Mouse (Mus musculus): ENCODE results near the gene Adarb2.

Adarb2 gene

DNA sequence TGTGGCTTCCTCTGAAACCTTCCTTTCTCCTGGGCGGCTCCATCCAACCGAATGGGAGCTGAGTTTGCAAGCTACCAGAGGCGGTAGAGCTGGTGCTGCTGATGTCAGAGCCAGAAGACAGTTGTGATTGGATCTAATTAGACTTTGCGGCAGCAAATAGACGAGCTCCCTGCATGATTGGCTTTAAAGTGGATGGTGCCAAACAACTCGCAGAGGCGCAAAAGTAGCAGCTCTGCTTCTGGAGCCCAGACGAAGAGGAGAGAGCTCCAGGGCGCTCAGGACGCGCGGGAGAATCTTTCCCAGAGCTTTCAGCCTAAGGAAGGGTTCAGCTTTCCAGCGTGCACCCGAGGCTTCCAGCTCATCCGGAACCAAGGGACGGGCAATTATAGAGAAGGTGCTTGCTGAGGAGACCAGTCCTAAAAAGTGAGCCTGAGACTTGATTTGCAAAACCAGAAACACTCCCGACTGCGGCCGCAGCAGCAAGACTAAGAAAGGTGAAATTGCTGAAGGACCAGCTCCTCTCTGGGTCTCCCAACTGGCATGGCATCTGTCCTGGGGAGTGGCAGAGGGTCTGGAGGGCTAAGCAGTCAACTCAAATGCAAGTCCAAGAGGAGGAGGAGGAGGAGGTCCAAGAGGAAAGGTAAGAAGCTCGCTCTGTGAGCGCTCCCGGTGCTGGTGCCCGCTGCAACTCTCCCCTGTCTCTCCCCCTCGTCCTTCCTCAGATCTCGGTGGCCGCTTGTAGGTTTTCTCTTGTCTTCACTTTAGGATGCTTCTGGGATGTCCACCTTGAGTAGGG is at the start of gene Adarb2:
Adarb2 (plus strand) TSS at position 186 of the 796 bp plus-strand sequence.
- no peak for DNase-seq (ENCODE audit: low spot score)

GRCm38 (mm10) chr13:8173800-8174199 is 28.9 kb upstream of the Adarb2 start:
- no peak for DNase-seq (ENCODE audit: low spot score)

GRCm38 (mm10) chr13:8191977-8192376 is 10.7 kb upstream of the Adarb2 start:
- no peak for DNase-seq (ENCODE audit: low spot score)

DNA sequence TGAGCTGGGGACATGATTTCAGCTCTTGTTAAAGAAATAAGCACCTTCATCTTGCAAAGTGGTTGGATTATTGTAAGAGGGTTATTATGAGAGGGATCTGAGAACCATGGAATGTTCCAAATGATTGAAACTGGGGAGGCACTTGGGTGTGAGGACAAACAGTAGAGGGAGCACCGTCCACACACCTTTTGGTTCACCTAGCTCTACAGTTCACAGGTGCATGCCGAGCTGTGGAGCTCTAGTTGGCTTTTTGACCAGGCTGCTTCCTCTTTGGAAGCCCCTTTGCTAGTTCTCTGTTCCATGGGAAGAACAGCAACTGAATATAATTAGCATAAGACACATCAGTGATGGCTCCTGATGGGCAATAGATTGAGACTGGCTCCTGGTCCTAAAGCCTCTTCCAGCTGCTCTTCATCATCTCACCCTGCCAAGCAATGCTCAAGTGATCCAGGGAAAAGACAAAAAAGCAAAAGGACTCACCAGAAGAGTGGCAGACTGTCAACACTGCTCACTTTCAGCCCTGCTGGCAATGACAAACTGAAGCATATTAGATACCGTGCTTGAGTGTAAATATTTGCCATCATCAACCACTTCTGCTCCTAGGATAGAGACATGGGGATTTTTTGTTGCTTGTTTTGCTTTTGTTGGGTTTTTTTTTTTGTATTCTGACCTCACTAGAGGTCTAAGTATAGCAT is 3.3 kb upstream of the Adarb2 start:
- DNase-seq (ENCODE audit: low spot score): no peak

- DNase-seq (ENCODE audit: low spot score): no peak
Observed at GRCm38 (mm10) chr13:8203477-8203813, 779 bp downstream of the Adarb2 start.

DNA sequence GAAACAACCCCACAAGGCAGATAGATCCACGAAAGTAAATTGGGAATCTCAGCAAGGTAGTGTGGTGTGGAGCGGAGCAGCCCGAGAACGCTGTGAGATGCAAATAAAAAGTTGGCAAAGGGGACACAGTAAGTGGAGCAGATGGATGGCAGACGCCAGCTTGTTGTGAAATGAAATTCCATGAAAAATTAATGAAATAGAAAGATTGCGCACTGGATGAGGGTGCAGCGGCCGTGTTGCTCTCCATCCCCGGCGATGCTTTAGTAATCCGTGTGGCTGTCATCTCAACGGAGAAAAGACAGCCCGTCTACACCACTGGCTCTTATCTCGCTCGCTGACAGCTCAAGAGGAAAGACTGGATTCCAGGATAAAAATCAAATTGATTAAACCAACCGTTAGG is 4.7 kb downstream of the Adarb2 start:
- no peak for DNase-seq (ENCODE audit: low spot score)

GRCm38 (mm10) chr13:8210776-8211175 is 8.1 kb downstream of the Adarb2 start:
- no peak for DNase-seq (ENCODE audit: low spot score)

GRCm38 (mm10) chr13:8238871-8239270 is 36.2 kb downstream of the Adarb2 start:
- DNase-seq (ENCODE audit: low spot score): no peak

DNA sequence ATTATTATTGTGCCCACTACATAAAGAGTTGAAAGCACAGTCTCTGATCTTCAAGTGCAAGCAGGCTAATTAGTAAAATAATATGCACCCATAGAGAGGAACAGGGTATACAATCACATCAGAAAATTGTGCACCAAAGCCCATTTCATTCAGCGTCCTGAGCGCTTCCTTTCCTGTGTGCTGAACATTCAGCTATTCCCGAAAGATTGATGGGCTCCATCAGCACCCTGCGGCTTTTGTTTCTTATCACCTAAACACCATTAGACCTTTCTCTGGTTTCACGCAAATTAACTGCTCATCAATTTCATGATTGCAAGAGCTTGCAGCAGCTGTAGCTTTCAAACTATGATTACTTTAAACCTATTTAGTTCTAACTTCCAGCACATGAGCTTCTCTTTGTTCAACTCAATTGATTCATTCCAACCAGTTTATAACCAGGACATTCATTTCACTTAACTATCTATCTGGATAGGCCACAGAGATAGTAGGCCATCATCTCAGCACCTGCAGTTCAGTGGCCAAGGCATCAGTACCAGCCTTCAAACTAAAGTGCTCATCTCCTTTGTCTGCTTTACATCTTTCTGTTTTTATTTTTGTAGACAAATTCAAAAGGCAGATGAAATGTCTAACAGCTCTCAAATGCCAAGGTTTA is 45.5 kb downstream of the Adarb2 start:
- DNase-seq (ENCODE audit: low spot score): no peak

DNA sequence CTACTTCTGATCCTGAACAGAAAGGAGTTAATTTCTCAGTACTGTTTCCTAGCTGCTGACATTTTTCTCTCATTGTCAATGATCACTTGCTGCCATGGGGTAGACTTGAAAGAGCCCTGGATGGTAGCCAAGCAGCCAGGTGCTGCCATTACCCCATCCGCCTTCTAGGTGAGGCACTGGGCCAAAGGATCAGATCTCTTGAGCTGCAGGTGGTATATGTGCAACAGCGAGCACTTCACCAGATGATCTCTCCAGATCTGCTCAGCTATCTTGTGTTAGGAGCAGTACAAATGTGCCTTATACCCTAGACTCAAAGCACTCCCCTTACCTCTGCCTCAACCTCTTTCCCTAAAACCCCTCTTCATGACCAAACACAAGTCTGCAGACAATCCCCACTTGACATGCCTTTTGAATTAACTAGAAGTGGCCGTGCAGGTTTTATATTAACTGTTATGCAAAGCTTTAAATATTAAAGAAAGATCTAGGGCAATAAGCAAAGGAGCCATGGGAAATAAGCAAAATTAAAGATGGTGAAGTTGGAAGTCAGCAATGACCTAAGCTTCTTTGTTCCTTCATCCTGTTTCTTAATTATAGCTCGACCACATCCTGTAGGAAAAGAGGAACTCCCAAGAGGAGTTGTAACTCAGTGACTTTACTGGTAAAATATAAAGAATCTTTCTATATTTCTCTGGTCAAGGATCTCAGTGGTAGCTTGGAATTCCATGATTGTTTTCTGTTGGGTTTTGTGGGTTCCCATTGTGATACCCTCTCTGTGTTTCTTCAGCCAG is 69.7 kb downstream of the Adarb2 start:
- no peak for DNase-seq (ENCODE audit: low spot score)

GRCm38 (mm10) chr13:8283116-8283515 is 80.5 kb downstream of the Adarb2 start:
- no peak for DNase-seq (ENCODE audit: low spot score)

GRCm38 (mm10) chr13:8316347-8317141 is 113.9 kb downstream of the Adarb2 start:
- peak; percentile 1 for DNase-seq (ENCODE audit: low spot score)

DNA sequence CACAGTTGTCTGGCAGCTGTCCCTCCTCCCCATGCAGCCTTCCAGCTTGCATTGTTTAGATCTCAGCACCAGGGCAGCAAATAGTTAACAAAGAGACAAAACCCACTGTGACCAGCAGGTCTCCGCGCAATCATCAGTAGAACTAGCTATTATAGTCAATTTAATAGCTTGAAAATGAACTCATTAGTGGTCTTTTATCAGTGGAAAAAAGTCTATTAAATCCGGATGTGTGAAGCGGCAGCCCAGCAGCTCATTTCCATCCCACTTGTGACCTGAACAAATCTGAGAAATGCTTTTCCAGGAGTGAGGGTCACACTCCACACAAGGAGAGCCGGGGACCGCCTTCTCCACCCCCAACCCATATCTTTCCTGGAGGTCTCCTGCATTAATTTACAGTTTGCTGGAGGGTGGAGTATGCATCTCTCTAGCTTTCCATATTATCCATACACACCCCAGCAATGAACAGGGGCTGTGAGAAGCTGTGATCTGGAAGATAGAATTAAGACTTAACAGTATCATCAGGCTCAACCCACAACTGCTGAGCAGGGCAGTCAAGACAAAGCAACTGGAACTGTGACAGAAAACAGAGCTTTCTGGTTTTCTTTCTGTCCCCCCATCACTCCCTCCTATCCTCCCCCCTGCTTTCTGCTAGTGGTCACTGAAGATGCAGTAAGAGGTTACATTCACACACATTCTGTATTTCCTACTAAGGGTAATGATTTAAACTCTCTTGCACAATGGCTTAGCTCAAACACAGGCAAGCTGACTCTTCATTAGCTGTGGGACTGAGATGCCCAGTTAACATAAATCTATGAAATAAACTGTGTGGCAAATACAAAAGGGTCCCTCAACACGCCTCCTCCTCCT is 131.2 kb downstream of the Adarb2 start:
- no peak for DNase-seq (ENCODE audit: low spot score)

GRCm38 (mm10) chr13:8334580-8334979 is 131.9 kb downstream of the Adarb2 start:
- no peak for DNase-seq (ENCODE audit: low spot score)

DNA sequence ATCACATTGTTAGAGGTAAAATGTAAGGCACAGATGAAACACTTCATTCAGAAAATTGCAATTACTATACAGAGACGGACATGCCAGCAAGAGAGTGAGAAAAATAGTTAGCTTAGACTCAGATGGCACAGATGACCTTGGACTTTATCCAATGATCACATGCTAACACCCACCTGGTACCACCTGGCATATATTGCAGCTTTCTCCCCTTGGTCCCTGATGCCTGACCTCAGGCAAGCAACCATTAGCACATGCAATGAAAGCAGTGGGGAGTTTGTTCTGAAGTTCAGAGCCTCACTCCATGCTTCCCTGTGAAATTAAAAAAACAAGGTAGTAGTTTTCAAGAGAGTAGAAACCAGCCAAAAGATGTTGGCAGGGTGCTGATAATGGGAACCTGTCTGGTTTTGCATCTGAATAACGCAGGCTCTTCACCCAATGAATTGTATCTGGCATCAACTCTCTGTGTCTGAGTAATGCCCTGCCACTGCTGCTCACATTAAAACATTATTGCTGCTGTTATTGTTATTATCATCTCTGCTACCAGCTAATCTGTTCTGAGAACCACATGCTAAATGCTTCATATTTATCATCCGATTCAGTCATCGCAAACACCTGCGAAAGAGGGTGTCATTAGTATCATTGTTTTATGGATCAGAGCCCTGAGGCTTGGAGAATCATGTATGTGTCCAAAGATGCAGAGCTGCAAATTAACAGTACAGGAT is 138.6 kb downstream of the Adarb2 start:
- no peak for DNase-seq (ENCODE audit: low spot score)

DNA sequence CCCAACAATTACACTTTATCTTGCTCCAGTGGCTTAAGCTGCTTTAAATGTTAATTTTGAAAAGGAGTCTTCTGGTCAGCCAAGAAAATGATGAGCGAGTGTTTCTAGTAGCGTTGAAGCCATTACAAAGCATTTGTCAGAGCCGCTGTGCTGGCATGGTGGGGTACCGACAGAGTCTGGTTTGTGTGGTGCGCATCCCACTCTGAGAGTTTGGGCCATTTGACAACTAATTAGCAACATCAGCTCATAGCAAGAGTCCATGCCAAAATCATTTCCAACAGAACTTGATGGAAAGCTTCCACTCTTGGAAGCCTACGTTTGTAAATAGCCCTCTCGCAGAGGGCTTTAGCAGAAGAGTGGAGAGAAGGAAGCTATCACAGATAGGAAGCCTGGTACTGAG is 144.5 kb downstream of the Adarb2 start:
- no peak for DNase-seq (ENCODE audit: low spot score)

GRCm38 (mm10) chr13:8352341-8352740 is 149.7 kb downstream of the Adarb2 start:
- DNase-seq (ENCODE audit: low spot score): no peak

DNA sequence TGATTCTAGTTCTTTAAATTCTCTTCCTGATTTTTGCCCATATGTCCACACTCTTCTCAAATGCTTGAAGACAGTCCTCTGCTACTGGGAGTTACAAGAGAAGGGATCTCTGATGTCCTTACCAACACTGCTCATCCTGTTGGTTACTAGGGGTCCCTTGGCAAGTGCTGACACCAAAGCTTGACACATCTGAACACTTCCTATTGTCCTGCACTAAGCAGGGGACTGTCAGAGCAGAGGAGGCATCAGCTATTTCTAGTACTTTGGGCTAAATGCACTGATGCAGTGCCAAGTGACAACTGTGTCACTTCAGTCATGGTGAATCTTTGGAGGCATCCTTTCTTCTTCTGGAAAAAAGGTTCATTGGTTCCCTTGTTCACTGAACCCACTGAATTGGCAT is 150.3 kb downstream of the Adarb2 start:
- no peak for DNase-seq (ENCODE audit: low spot score)

GRCm38 (mm10) chr13:8365523-8365922 is 162.9 kb downstream of the Adarb2 start:
- no peak for DNase-seq (ENCODE audit: low spot score)

GRCm38 (mm10) chr13:8366087-8366486 is 163.4 kb downstream of the Adarb2 start:
- no peak for DNase-seq (ENCODE audit: low spot score)

Measured in ovary, postnatal 14 days (tissue).